In genomic region chr4:121214793-121215304, GRCm38 (mm10) we compare ENCODE assay signal across 8 mouse cellular contexts. TPM values are rescaled to one million over a fixed set of nuclear protein-coding genes. Genes with fewer than 3 reads are reported as not detected.
DNase-seq lines count a peak whose midpoint lies in the region; ATAC-seq lines count a peak whose summit lies in the region.

TSS of gene Rlf (minus strand) at chr4:121215084.

- peak within 1 kb of the TSS; percentile 94 for H3K27ac ChIP-seq in hindbrain, embryonic 15.5 days (replicated peaks)

- peak; percentile 94 for ATAC-seq in hindbrain, embryonic 15.5 days (ENCODE audit: low FRiP score, low read depth)

- 0 out of 2 replicates have a peak, but pooled peaks cover 3% of the 10 kb centered on the region for H3K27me3 ChIP-seq in hindbrain, embryonic 15.5 days

- H3K36me3 ChIP-seq in hindbrain, embryonic 15.5 days = no peaks in the 10 kb centered on the region

- H3K9me3 ChIP-seq in hindbrain, embryonic 15.5 days = no peaks in the 10 kb centered on the region

- under 1% methylated on average over 48 of the region's 48 CpGs for WGBS in hindbrain, embryonic 15.5 days

- peak; percentile 98 for DNase-seq in T-cell, adult 2 months (ENCODE audit: low spot score)
- peak; percentile 100 for DNase-seq in cerebellum, postnatal 36 days
- peak; percentile 100 for DNase-seq in frontal cortex, postnatal 36 days (ENCODE audit: low spot score in 2 of 2)
- DNase-seq in left cerebral cortex, adult 11 months (ENCODE audit: low spot score) = peak; percentile 98
- DNase-seq in lung, postnatal 4 days = peak; percentile 97 to 99
- peak; percentile 95 for DNase-seq in retina, postnatal 7 days (ENCODE audit: low read depth, low spot score)
- peak; percentile 98 for DNase-seq in urinary bladder, adult 2 months (ENCODE audit: low spot score)

- H3K9ac ChIP-seq in hindbrain, embryonic 15.5 days = peak within 1 kb of the TSS; percentile 85

- H3K4me2 ChIP-seq in hindbrain, embryonic 15.5 days = peak within 1 kb of the TSS; percentile 75

- peaks cover 28% of the 10 kb centered on the region for H3K4me1 ChIP-seq in hindbrain, embryonic 15.5 days (replicated peaks)

- peak within 1 kb of the TSS; percentile 76 for H3K4me3 ChIP-seq in hindbrain, embryonic 15.5 days

RNA-seq across cellular contexts. Expression of gene Rlf, which starts in this region (rescaled TPM):
- 25.3 and 30.6 TPM in 2 replicates for polyA plus RNA-seq in hindbrain, embryonic 15.5 days (2015; fragmentation: Nextera tagmentation; extraction: Ambion mirVana)
- 10.9 and 11.9 TPM in 2 replicates for polyA plus RNA-seq in urinary bladder, adult 2 months (2012; rRNA removed)

Comparison
In these comparisons a context has a peak if more than half of its experiments do, and no peak if none do; other contexts are left out.
1. Peak in every context shown above with its lines: DNase-seq, ATAC-seq, H3K4me3 ChIP-seq and H3K27ac ChIP-seq.